Mouse (Mus musculus): ENCODE results near the gene Cenpl. TPM values are rescaled to one million over a fixed set of nuclear protein-coding genes. Genes with fewer than 3 reads are reported as not detected.

Gene Cenpl
- polyA plus RNA-seq, 1 experiment from 2014 or later: 28.9 TPM

DNA sequence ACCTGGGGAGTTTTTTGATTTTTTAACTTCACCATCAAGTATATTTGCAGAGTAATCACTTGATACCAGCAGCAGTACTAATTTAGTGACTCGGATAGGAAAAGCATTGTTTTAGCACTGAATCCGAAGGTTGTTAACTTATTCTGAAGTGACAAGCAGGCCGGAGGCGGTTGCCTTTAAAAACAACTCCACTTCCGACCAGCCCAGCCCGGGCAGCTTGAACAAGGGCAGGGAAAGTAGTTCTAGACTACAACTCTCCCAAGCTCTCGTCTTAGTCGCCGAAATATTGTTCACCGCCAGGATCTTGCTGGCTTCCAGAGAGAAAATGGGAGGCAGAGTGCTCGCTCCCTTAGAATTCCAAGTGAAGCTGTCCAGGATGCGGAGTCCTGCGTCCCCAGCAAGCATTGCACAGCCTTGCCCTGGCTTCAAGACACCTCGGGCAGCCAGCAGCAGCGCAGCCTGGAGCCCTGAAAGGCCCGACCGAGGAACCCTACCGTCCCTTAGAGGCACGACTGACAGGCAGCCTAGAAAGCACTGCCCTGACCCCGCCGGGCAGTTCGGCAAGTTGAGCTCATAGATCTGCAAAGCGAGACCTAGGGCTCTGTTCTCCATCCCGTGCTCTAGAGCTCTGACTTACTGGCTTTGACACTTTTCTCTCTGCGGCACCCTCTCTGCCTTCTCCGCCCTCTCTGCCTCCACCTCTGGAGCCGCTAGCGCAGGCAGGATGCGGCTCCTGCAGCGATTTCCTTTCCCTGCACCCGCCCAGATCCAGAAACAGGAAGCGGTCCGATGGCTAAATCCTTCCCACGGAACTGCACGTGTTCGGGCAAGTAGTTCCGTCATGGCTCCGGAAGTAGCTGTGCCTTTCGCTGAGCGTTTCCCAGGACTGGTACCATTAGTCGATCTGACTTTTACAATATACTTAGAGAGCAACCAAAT is 60.5 kb downstream of the Cenpl start, which contains the start of gene Klhl20:
TSS of gene Klhl20 (minus strand) at position 786 of the 939 bp plus-strand sequence.
- Histone ChIP-seq H3K9me3 (ENCODE audit: control insufficient read depth, low read length) (no peaks in the 10 kb centered on the region), H3K36me3 (ENCODE audit: control insufficient read depth, insufficient read depth, low read length) (peaks cover 9% of the 10 kb centered on the region; the same call in 1 of the 2 replicates), H3K4me2 (ENCODE audit: low read length) (peak within 1 kb of the TSS; percentile 79), H3K27me3 (replicated peaks; ENCODE audit: control insufficient read depth, insufficient read depth, low read length) (no peaks in the 10 kb centered on the region), H3K4me3 (ENCODE audit: low read depth, low read length) (peak within 1 kb of the TSS; percentile 62), H3K27ac (ENCODE audit: low read depth) (peak within 1 kb of the TSS; percentile 71), H3K9ac (ENCODE audit: low read length) (peak within 1 kb of the TSS; percentile 67), H3K4me1 (replicated peaks; ENCODE audit: control insufficient read depth, insufficient read depth, low read length) (peaks cover 7% of the 10 kb centered on the region)
- peak; percentile 95 for ATAC-seq (replicated peaks; ENCODE audit: low FRiP score, low TSS enrichment, low read depth)
- peak; percentile 99 for DNase-seq (ENCODE audit: low spot score)
- 1% methylated on average over 41 of the region's 41 CpGs for WGBS

Other genes starting within 250 kb of the Cenpl start
- gene Rc3h1, start 164.3 kb upstream of the Cenpl start, polyA plus RNA-seq (2014; fragmentation: Nextera tagmentation; extraction: Ambion mirVana): 9.6 and 10.4 TPM in 2 replicates
- 1.9 and 2.0 TPM in 2 replicates for gene Serpinc1, start 92.1 kb upstream of the Cenpl start, polyA plus RNA-seq (2014; fragmentation: Nextera tagmentation; extraction: Ambion mirVana)
- gene Zbtb37, start 35.9 kb upstream of the Cenpl start, polyA plus RNA-seq (2014; fragmentation: Nextera tagmentation; extraction: Ambion mirVana): 6.6 and 8.1 TPM in 2 replicates
- 44.0 and 44.8 TPM in 2 replicates for gene Dars2, start 55 bp upstream of the Cenpl start, polyA plus RNA-seq (2014; fragmentation: Nextera tagmentation; extraction: Ambion mirVana)
- gene Klhl20, start 60.8 kb downstream of the Cenpl start, polyA plus RNA-seq (2014; fragmentation: Nextera tagmentation; extraction: Ambion mirVana): 15.0 and 16.7 TPM in 2 replicates
- gene Ankrd45, start 72.0 kb downstream of the Cenpl start, polyA plus RNA-seq (2014; fragmentation: Nextera tagmentation; extraction: Ambion mirVana): 1.4 and 1.6 TPM in 2 replicates
- 0.19 TPM in 1 of 2 replicates, not detected in the other for gene Tex50, start 88.6 kb downstream of the Cenpl start, polyA plus RNA-seq (2014; fragmentation: Nextera tagmentation; extraction: Ambion mirVana)
- gene Prdx6, start 180.5 kb downstream of the Cenpl start, polyA plus RNA-seq (2014; fragmentation: Nextera tagmentation; extraction: Ambion mirVana): 518 and 523 TPM in 2 replicates

Data from intestine, embryonic 14.5 days (tissue).